Mouse (Mus musculus) stomach, postnatal 0 days (tissue): ENCODE data around the gene Tyms. TPM values are rescaled to one million over a fixed set of nuclear protein-coding genes. Genes with fewer than 3 reads are reported as not detected.
"Not testable (repeated sequence)": the region's sequence is repeated elsewhere in the genome, so short reads cannot be mapped to it uniquely, and the experiment has no call there.

Experiments used
- ATAC-seq: fragments of 200-750 bp; cut with Nextera tagmentation; 2 replicates; pipeline ENCODE4 v1.8.0; 2017; ENCODE audit not compliant: low FRiP score, low TSS enrichment
- DNase-seq: peaks from one replicate; pipeline ENCODE4 v3.0.0-alpha.2; 2016; ENCODE audit warnings: low spot score
- H3K27ac ChIP-seq: fragments of 300-500 bp; sonication (generic); replicated peaks from 2 replicates; pipeline ENCODE4 v1.5.1; 2014; ENCODE audit warnings: mild to moderate bottlenecking, control low read depth
- H3K27me3 ChIP-seq: fragments of 300-500 bp; sonication (generic); 2 replicates; pipeline ENCODE4 v1.6.1; 2014; ENCODE audit warnings: low read length; ENCODE audit not compliant: control insufficient read depth, insufficient read depth
- H3K36me3 ChIP-seq: fragments of 300-500 bp; sonication (generic); 2 replicates; pipeline ENCODE4 v1.6.1; 2014; ENCODE audit warnings: low read length, mixed read lengths; ENCODE audit not compliant: control insufficient read depth, insufficient read depth
- H3K4me1 ChIP-seq: fragments of 300-500 bp; sonication (generic); replicated peaks from 2 replicates; pipeline ENCODE4 v1.6.1; 2014; ENCODE audit warnings: antibody characterized with exemption; ENCODE audit not compliant: control insufficient read depth, insufficient read depth
- H3K4me2 ChIP-seq: fragments of 300-500 bp; sonication (generic); replicated peaks from 2 replicates; pipeline ENCODE4 v1.6.1; 2014; ENCODE audit warnings: low read depth, mild to moderate bottlenecking, control low read depth, moderate library complexity
- H3K4me3 ChIP-seq: fragments of 300-500 bp; sonication (generic); 2 replicates; pipeline ENCODE4 v1.5.1; 2014; ENCODE audit warnings: low read depth, low read length, control low read depth
- H3K9ac ChIP-seq: fragments of 300-500 bp; sonication (generic); 2 replicates; pipeline ENCODE4 v1.6.1; 2014; ENCODE audit warnings: mild to moderate bottlenecking, low read length, control low read depth, mixed read lengths
- H3K9me3 ChIP-seq: fragments of 300-500 bp; sonication (generic); 2 replicates; pipeline ENCODE4 v1.6.1; 2016; ENCODE audit warnings: low read length; ENCODE audit not compliant: control insufficient read depth
- CTCF ChIP-seq: IDR thresholded peaks from 2 replicates; pipeline ENCODE4 v1.5.1; 2016; ENCODE audit warnings: antibody characterized with exemption, low read depth, mild to moderate bottlenecking, moderate library complexity
- EP300 ChIP-seq: optimal IDR thresholded peaks from 2 replicates; pipeline ENCODE3; 2016; ENCODE audit warnings: antibody characterized with exemption
- WGBS: fragments of 180-500 bp; shearing (Covaris S2); extraction: QIAGEN DNeasy Blood & Tissue Kit; methylation state at CpG from one replicate; pipeline ENCODE4 v1.1.7; 2014; 5-methylcytosine and 5-hydroxymethylcytosine counted together
- polyA plus RNA-seq: library from polyadenylated mRNA; unstranded; fragments of >200 nt; fragmentation: Nextera tagmentation; extraction: Ambion mirVana; gene quantifications from 2 replicates; pipeline ENCODE4 v1.2.1, GENCODE M21; 2015

The Tyms gene
- polyA plus RNA-seq, 1 experiment from 2014 or later: 84.8 TPM

- DNase-seq: no peak
- WGBS: 87% methylated on average over 6 of the region's 6 CpGs
Measured at GRCm38 (mm10) chr5:30058216-30058731, 15.1 kb downstream of the Tyms start.

GRCm38 (mm10) chr5:30039841-30040240 lies 33.6 kb downstream of the Tyms start:
- not testable (repeated sequence) for H3K9ac ChIP-seq, DNase-seq, H3K9me3 ChIP-seq, H3K4me2 ChIP-seq, ATAC-seq, H3K4me3 ChIP-seq, H3K4me1 ChIP-seq, H3K27ac ChIP-seq, H3K36me3 ChIP-seq, H3K27me3 ChIP-seq
- WGBS: 62% methylated on average over 4 of the region's 4 CpGs

More at GRCm38 (mm10) chr5:30058216-30058731, 15.1 kb downstream of the Tyms start:
- Histone ChIP-seq H3K4me1 (no peaks in the 10 kb centered on the region), H3K4me2 (no peak overlapping the region), H3K36me3 (peaks cover 11% of the 10 kb centered on the region), H3K4me3 (no peak overlapping the region), H3K27ac (no peak overlapping the region), H3K9me3 (no peaks in the 10 kb centered on the region), H3K27me3 (no peaks in the 10 kb centered on the region), H3K9ac (no peak overlapping the region)
- TF ChIP-seq CTCF (no peak), EP300 (no peak)
- no peak for ATAC-seq

GRCm38 (mm10) chr5:30039324-30039723 lies 34.1 kb downstream of the Tyms start:
- not testable (repeated sequence) for DNase-seq, ATAC-seq

DNA sequence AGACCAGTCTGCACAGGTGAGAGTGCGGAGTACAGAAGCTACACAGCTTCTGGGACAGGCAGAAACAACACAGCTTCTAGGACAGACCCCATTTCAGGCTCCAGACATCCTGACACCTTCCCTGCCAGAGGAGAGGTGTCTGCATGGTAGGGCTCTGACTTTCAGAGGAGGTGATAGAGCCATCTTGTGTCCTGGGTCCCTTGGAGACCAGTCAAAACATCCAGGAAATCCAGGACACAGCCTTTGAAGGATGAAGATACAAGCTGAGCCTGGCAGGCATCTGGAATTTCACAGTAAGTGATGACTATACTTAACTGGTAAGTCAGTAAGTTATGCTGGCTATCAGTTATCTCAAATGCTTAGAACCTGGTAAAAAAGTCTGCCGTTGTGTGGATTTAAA lies 36.3 kb downstream of the Tyms start:
- H3K4me2 ChIP-seq, DNase-seq, H3K27ac ChIP-seq, H3K4me1 ChIP-seq, H3K9ac ChIP-seq, H3K27me3 ChIP-seq, H3K4me3 ChIP-seq, H3K9me3 ChIP-seq, ATAC-seq, H3K36me3 ChIP-seq: not testable (repeated sequence)
- WGBS: 80% methylated on average over 2 of the region's 2 CpGs

More at GRCm38 (mm10) chr5:30039324-30039723, 34.1 kb downstream of the Tyms start:
- not testable (repeated sequence) for H3K4me2 ChIP-seq, H3K9me3 ChIP-seq, H3K27ac ChIP-seq, H3K4me1 ChIP-seq, H3K4me3 ChIP-seq, H3K36me3 ChIP-seq, H3K27me3 ChIP-seq, H3K9ac ChIP-seq
- WGBS: 64% methylated on average over 5 of the region's 5 CpGs

DNA sequence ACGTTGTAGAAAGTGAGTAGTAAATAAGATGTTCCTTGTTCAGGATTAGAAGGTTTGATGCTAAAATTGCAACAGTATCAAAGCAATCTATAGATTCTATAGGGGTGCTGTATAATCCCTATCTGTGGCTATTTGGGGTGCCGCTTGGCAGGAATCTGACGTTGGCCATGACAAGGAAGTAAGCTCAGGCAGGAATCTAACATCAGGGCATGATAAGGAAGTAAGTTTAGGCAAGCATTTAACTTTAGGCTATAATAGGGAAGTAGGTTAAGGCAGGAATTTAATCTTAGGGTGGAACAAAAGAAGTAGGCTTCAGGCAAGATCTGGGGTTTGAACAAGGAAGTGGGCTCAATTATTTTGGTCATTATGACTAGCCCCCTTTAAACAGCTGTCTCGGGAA lies 37.6 kb downstream of the Tyms start:
- not testable (repeated sequence) for DNase-seq, H3K4me2 ChIP-seq, H3K36me3 ChIP-seq, H3K4me1 ChIP-seq, ATAC-seq, H3K9me3 ChIP-seq, H3K27ac ChIP-seq, H3K27me3 ChIP-seq, H3K4me3 ChIP-seq, H3K9ac ChIP-seq
- 68% methylated on average over 4 of the region's 4 CpGs for WGBS

- 56% methylated on average over 2 of the region's 2 CpGs for WGBS
- Histone ChIP-seq H3K4me1 (no peaks in the 10 kb centered on the region), H3K27ac (no peak overlapping the region), H3K9me3 (no peaks in the 10 kb centered on the region), H3K4me2 (no peak overlapping the region), H3K27me3 (no peaks in the 10 kb centered on the region), H3K9ac (no peak overlapping the region), H3K36me3 (no peaks in the 10 kb centered on the region), H3K4me3 (no peak overlapping the region)
- DNase-seq: no peak
- ATAC-seq: no peak
- TF ChIP-seq EP300 (no peak), CTCF (peak; percentile 74)
Measured at GRCm38 (mm10) chr5:30014580-30014979, 58.8 kb downstream of the Tyms start.
